Mouse (Mus musculus) gastrocnemius, postnatal 14 days (tissue): Measurements from ENCODE around the gene Ly6c1. TPM values are rescaled to one million over a fixed set of nuclear protein-coding genes. Genes with fewer than 3 reads are reported as not detected.
"Not testable (repeated sequence)": the region's sequence is repeated elsewhere in the genome, so short reads cannot be mapped to it uniquely, and the experiment has no call there.

Experiments
- DNase-seq: peaks from one replicate; pipeline ENCODE4 v3.0.0; 2021; ENCODE audit warnings: mixed read lengths
- intact Hi-C: fragments of 180-260 bp; cut with DNase I; formaldehyde crosslinking; loops from one replicate; pipeline ENCODE4 v1.15.1; 2025; ENCODE audit warnings: low total_unique reads
- long read RNA-seq, 2 experiments: library from polyadenylated mRNA; stranded (forward); transcript quantifications; one replicate each; pipeline ENCODE4 v2.0.0; 2021
- total RNA-seq, 2 experiments: library from RNA; stranded (reverse); gene quantifications; 2 replicates each; pipeline ENCODE4 v1.2.3; 2021

Gene Ly6c1
- total RNA-seq = 100 to 1,000 TPM in 1 of 2 experiments, 10 to 100 TPM in 1; 80.0 to 141 TPM
- long read RNA-seq, experiment 1, transcript Ly6c1-201 (4 exons, 844 nt) = major isoform, 21 of 32 reads
- long read RNA-seq, experiment 1, partial matches to known transcripts = 5 of 32 reads
- long read RNA-seq, experiment 1, other reads (novel, unspliced or antisense) = 4 of 32 reads
- long read RNA-seq, experiment 2, transcript Ly6c1-201 (4 exons, 844 nt) = major isoform, 22 of 43 reads
- long read RNA-seq, experiment 2, partial matches to known transcripts = 6 of 43 reads
- long read RNA-seq, experiment 2, other reads (novel, unspliced or antisense) = 8 of 43 reads

- intact Hi-C loops, DNase-seq: not testable (repeated sequence)
Observed at GRCm38 (mm10) chr15:75048642-75049261, at the start of gene Ly6c1. Ly6c1 (minus strand) TSS chr15:75048830.

GRCm38 (mm10) chr15:75088041-75088440 is 39.4 kb upstream of the Ly6c1 start:
- intact Hi-C loops, DNase-seq: not testable (repeated sequence)

GRCm38 (mm10) chr15:75069965-75070364 is 21.3 kb upstream of the Ly6c1 start:
- DNase-seq = no peak
- intact Hi-C loops = no loop called here

- peak; percentile 51 for DNase-seq
- intact Hi-C loops = not testable (repeated sequence)
Observed at GRCm38 (mm10) chr15:75062030-75062574, 13.5 kb upstream of the Ly6c1 start.

- intact Hi-C loops = no loop called here
- peak; percentile 47 for DNase-seq
Observed at GRCm38 (mm10) chr15:75060505-75060904, 11.9 kb upstream of the Ly6c1 start.

- intact Hi-C loops = loop anchor here (2.0 kb wide), 1 partner anchor 47 kb away; no protein-coding TSS in a partner anchor
- no peak for DNase-seq
Observed at GRCm38 (mm10) chr15:75055985-75056384, 7.4 kb upstream of the Ly6c1 start.

GRCm38 (mm10) chr15:75055425-75055824 is 6.8 kb upstream of the Ly6c1 start:
- DNase-seq, intact Hi-C loops: not testable (repeated sequence)

GRCm38 (mm10) chr15:75052414-75052813 is 3.8 kb upstream of the Ly6c1 start:
- intact Hi-C loops, DNase-seq: not testable (repeated sequence)

GRCm38 (mm10) chr15:75051141-75051540 is 2.5 kb upstream of the Ly6c1 start:
- intact Hi-C loops, DNase-seq: not testable (repeated sequence)

- intact Hi-C loops, DNase-seq: not testable (repeated sequence)
Observed at GRCm38 (mm10) chr15:75050593-75050992, 2.0 kb upstream of the Ly6c1 start.

GRCm38 (mm10) chr15:75049811-75050210 is 1.2 kb upstream of the Ly6c1 start:
- intact Hi-C loops = not testable (repeated sequence)

GRCm38 (mm10) chr15:75047970-75048320 is 685 bp downstream of the Ly6c1 start:
- intact Hi-C loops = not testable (repeated sequence)

More at GRCm38 (mm10) chr15:75049811-75050210, 1.2 kb upstream of the Ly6c1 start:
- DNase-seq = not testable (repeated sequence)

GRCm38 (mm10) chr15:75047313-75047969 is 1.2 kb downstream of the Ly6c1 start:
- intact Hi-C loops, DNase-seq: not testable (repeated sequence)

More at GRCm38 (mm10) chr15:75047970-75048320, 685 bp downstream of the Ly6c1 start:
- DNase-seq = not testable (repeated sequence)

- peak; percentile 10 for DNase-seq
- intact Hi-C loops = not testable (repeated sequence)
Observed at GRCm38 (mm10) chr15:75045501-75045900, 3.1 kb downstream of the Ly6c1 start.

- intact Hi-C loops = not testable (repeated sequence)
Observed at GRCm38 (mm10) chr15:75021020-75021759, 27.4 kb downstream of the Ly6c1 start.

GRCm38 (mm10) chr15:75019446-75019845 is 29.2 kb downstream of the Ly6c1 start:
- intact Hi-C loops, DNase-seq: not testable (repeated sequence)

More at GRCm38 (mm10) chr15:75021020-75021759, 27.4 kb downstream of the Ly6c1 start:
- DNase-seq = not testable (repeated sequence)
